Mouse (Mus musculus): ENCODE data around the gene Tbc1d9b.

GRCm38 (mm10) chr11:50104016-50104415 lies 27.2 kb upstream of the Tbc1d9b start:
- TF ChIP-seq CTCF (IDR thresholded peaks at IDR 0.05; ENCODE audit: control insufficient read depth, insufficient read depth, insufficient replicate concordance, low read depth, low read length) (no peak), POLR2A (IDR thresholded peaks at IDR 0.05; ENCODE audit: control insufficient read depth, low read depth, low read length) (no peak)
